Mouse (Mus musculus): ENCODE results near the gene Col28a1. TPM values are rescaled to one million over a fixed set of nuclear protein-coding genes. Genes with fewer than 3 reads are reported as not detected.
A peak's percentile ranks its signal among the peaks of the same experiment; 100 is the strongest.

Col28a1 gene
- polyA plus RNA-seq (2016; fragmentation: Nextera tagmentation; extraction: Ambion mirVana): not detected in 2 replicates

DNA sequence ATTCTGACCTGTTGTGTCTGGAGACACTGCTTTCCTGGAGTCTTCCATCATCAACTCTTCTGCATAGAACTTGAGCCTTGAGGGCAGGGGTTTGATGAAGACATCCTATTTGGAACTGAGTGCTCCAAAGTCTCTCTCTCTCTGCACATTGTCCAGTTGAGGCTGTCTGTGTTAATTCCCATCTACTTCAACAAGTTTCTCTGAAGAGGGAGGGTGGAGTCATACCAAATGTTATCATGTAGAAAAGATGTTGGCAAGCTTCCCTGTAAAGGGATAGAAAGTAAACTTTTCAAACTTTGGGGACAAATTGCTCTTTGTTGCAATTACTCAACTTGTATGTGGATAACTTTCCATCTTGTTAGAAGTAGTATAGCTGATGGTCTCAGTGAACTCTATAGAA, at the start of gene Col28a1:
Gene Col28a1, minus strand, starts transcription at position 101 of the 400 bp plus-strand sequence.
- Histone ChIP-seq H3K27me3 (ENCODE audit: insufficient read depth, poor library complexity, severe bottlenecking) (no peaks in the 10 kb centered on the region), H3K9me3 (no peaks in the 10 kb centered on the region), H3K4me3 (no peak within 1 kb of the TSS), H3K36me3 (no peaks in the 10 kb centered on the region), H3K4me1 (no peaks in the 10 kb centered on the region), H3K27ac (no peak within 1 kb of the TSS)
- no peak for DNase-seq (ENCODE audit: low spot score)

DNA sequence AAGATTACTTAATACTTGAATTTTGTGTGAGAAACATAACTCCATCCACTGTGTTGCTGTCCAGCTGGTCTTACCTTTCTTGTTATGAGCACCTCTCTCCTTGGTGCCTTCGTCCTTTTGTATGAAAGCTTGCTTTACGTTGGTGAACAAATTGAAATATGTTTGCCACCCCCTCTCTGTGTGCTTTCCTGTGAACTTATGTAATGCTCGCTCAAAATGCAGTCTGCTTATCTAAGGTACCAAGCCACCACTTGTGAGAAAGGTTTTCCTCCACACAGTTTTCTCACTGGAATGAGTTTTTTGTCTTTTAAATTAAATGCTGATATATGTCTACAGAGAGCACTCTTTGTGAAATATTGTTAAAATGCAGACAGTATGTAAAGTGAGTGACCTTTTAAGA, 36.2 kb upstream of the Col28a1 start:
- Histone ChIP-seq H3K36me3 (peaks cover 54% of the 10 kb centered on the region), H3K4me1 (no peaks in the 10 kb centered on the region), H3K4me3 (no peak overlapping the region), H3K27me3 (ENCODE audit: insufficient read depth, poor library complexity, severe bottlenecking) (no peaks in the 10 kb centered on the region), H3K27ac (no peak overlapping the region), H3K9me3 (no peaks in the 10 kb centered on the region)
- WGBS: 92% methylated on average over 3 of the region's 3 CpGs
- no peak for DNase-seq (ENCODE audit: low spot score)

DNA sequence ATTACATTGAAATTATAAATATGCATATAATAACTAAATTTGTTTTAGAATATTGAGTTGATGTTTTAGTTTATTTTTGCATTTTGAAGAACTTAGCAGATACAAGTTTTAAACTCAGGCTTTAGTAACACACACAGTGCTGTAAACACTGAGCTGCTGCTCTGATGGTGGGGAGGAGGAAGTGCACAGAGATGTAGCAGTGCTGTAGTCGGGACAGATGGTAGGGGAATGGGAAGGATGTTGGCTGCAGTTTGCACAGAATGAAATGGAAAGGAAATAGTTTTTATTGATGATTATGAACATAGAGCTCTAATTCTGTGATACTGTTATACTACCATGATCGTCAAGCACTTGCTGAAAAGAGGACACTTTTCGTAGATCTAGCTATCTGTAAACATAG, 34.6 kb upstream of the Col28a1 start:
- H3K36me3 ChIP-seq: peaks cover 45% of the 10 kb centered on the region

GRCm38 (mm10) chr6:8210661-8211060, 18.2 kb upstream of the Col28a1 start:
- no peak overlapping the region for H3K27ac ChIP-seq
- H3K36me3 ChIP-seq: peaks cover 14% of the 10 kb centered on the region
- no peak for DNase-seq (ENCODE audit: low spot score)
- peaks cover 8% of the 10 kb centered on the region; the same call in 1 of the 2 replicates for H3K4me1 ChIP-seq
- H3K27me3 ChIP-seq (ENCODE audit: insufficient read depth, poor library complexity, severe bottlenecking): no peaks in the 10 kb centered on the region
- 94% methylated on average over 3 of the region's 3 CpGs for WGBS
- H3K4me3 ChIP-seq: peak overlapping the region; percentile 89
- no peaks in the 10 kb centered on the region for H3K9me3 ChIP-seq

More for the DNA sequence above, 34.6 kb upstream of the Col28a1 start:
- Histone ChIP-seq H3K27ac (no peak overlapping the region), H3K4me1 (no peaks in the 10 kb centered on the region), H3K4me3 (no peak overlapping the region), H3K27me3 (ENCODE audit: insufficient read depth, poor library complexity, severe bottlenecking) (no peaks in the 10 kb centered on the region), H3K9me3 (no peaks in the 10 kb centered on the region)
- DNase-seq (ENCODE audit: low spot score): no peak
- 83% methylated on average over 3 of the region's 3 CpGs for WGBS

- WGBS: 14% methylated on average over 10 of the region's 10 CpGs
- H3K4me3 ChIP-seq: peak overlapping the region; percentile 89
- no peaks in the 10 kb centered on the region for H3K27me3 ChIP-seq (ENCODE audit: insufficient read depth, poor library complexity, severe bottlenecking)
- H3K27ac ChIP-seq: peak overlapping the region; percentile 99
- peaks cover 6% of the 10 kb centered on the region for H3K36me3 ChIP-seq
- peaks cover 8% of the 10 kb centered on the region; the same call in 1 of the 2 replicates for H3K4me1 ChIP-seq
- DNase-seq (ENCODE audit: low spot score): no peak
- H3K9me3 ChIP-seq: no peaks in the 10 kb centered on the region
Measured at GRCm38 (mm10) chr6:8209866-8210186, 17.4 kb upstream of the Col28a1 start.

GRCm38 (mm10) chr6:8209047-8209865, 16.8 kb upstream of the Col28a1 start, which contains the start of gene Mios:
Mios (plus strand) TSS chr6:8209222.
- peak; percentile 96 for DNase-seq (ENCODE audit: low spot score)
- Histone ChIP-seq H3K4me1 (peaks cover 8% of the 10 kb centered on the region; the same call in 1 of the 2 replicates), H3K36me3 (peaks cover 3% of the 10 kb centered on the region; the same call in 1 of the 2 replicates), H3K4me3 (peak within 1 kb of the TSS; percentile 89), H3K9me3 (no peaks in the 10 kb centered on the region), H3K27ac (peak within 1 kb of the TSS; percentile 99), H3K27me3 (ENCODE audit: insufficient read depth, poor library complexity, severe bottlenecking) (no peaks in the 10 kb centered on the region)
- under 1% methylated on average over 90 of the region's 90 CpGs for WGBS

GRCm38 (mm10) chr6:8189917-8190316, 2.5 kb downstream of the Col28a1 start:
- DNase-seq (ENCODE audit: low spot score): no peak
- Histone ChIP-seq H3K9me3 (no peaks in the 10 kb centered on the region), H3K36me3 (no peaks in the 10 kb centered on the region), H3K4me3 (no peak overlapping the region), H3K4me1 (no peaks in the 10 kb centered on the region), H3K27me3 (ENCODE audit: insufficient read depth, poor library complexity, severe bottlenecking) (no peaks in the 10 kb centered on the region), H3K27ac (no peak overlapping the region)
- 55% methylated on average over 3 of the region's 3 CpGs for WGBS

GRCm38 (mm10) chr6:8188599-8189233, 3.7 kb downstream of the Col28a1 start:
- no peak overlapping the region for H3K4me3 ChIP-seq
- no peaks in the 10 kb centered on the region for H3K9me3 ChIP-seq
- H3K36me3 ChIP-seq: no peaks in the 10 kb centered on the region
- H3K27ac ChIP-seq: no peak overlapping the region
- no peaks in the 10 kb centered on the region for H3K27me3 ChIP-seq (ENCODE audit: insufficient read depth, poor library complexity, severe bottlenecking)
- no peaks in the 10 kb centered on the region for H3K4me1 ChIP-seq
- 83% methylated on average over 3 of the region's 3 CpGs for WGBS
- no peak for DNase-seq (ENCODE audit: low spot score)

GRCm38 (mm10) chr6:8178397-8178941, 13.9 kb downstream of the Col28a1 start:
- WGBS: 41% methylated on average over 10 of the region's 10 CpGs
- Histone ChIP-seq H3K36me3 (no peaks in the 10 kb centered on the region), H3K4me1 (0 out of 2 replicates have a peak, but pooled peaks cover 3% of the 10 kb centered on the region), H3K27ac (no peak overlapping the region), H3K27me3 (ENCODE audit: insufficient read depth, poor library complexity, severe bottlenecking) (no peaks in the 10 kb centered on the region), H3K4me3 (no peak overlapping the region), H3K9me3 (no peaks in the 10 kb centered on the region)
- DNase-seq (ENCODE audit: low spot score): no peak

GRCm38 (mm10) chr6:8176116-8176515, 16.3 kb downstream of the Col28a1 start:
- H3K27me3 ChIP-seq (ENCODE audit: insufficient read depth, poor library complexity, severe bottlenecking): no peaks in the 10 kb centered on the region
- WGBS: 91% methylated on average over 2 of the region's 2 CpGs
- H3K27ac ChIP-seq: no peak overlapping the region
- no peak for DNase-seq (ENCODE audit: low spot score)
- no peaks in the 10 kb centered on the region for H3K36me3 ChIP-seq
- H3K4me1 ChIP-seq: 0 out of 2 replicates have a peak, but pooled peaks cover 3% of the 10 kb centered on the region
- H3K9me3 ChIP-seq: no peaks in the 10 kb centered on the region
- H3K4me3 ChIP-seq: no peak overlapping the region

GRCm38 (mm10) chr6:8175346-8175745, 17.1 kb downstream of the Col28a1 start:
- Histone ChIP-seq H3K27me3 (ENCODE audit: insufficient read depth, poor library complexity, severe bottlenecking) (no peaks in the 10 kb centered on the region), H3K4me1 (0 out of 2 replicates have a peak, but pooled peaks cover 3% of the 10 kb centered on the region), H3K27ac (no peak overlapping the region), H3K9me3 (no peaks in the 10 kb centered on the region), H3K4me3 (no peak overlapping the region), H3K36me3 (no peaks in the 10 kb centered on the region)
- no peak for DNase-seq (ENCODE audit: low spot score)
- 89% methylated on average over 7 of the region's 7 CpGs for WGBS

- DNase-seq (ENCODE audit: low spot score): peak; percentile 76
- no peak overlapping the region for H3K4me3 ChIP-seq
- 0 out of 2 replicates have a peak, but pooled peaks cover 1% of the 10 kb centered on the region for H3K4me1 ChIP-seq
- no peaks in the 10 kb centered on the region for H3K9me3 ChIP-seq
- 23% methylated on average over 2 of the region's 2 CpGs for WGBS
- no peaks in the 10 kb centered on the region for H3K27me3 ChIP-seq (ENCODE audit: insufficient read depth, poor library complexity, severe bottlenecking)
- no peak overlapping the region for H3K27ac ChIP-seq
- no peaks in the 10 kb centered on the region for H3K36me3 ChIP-seq
Measured at GRCm38 (mm10) chr6:8174062-8174461, 18.4 kb downstream of the Col28a1 start.

GRCm38 (mm10) chr6:8172101-8172500, 20.3 kb downstream of the Col28a1 start:
- no peaks in the 10 kb centered on the region for H3K27me3 ChIP-seq (ENCODE audit: insufficient read depth, poor library complexity, severe bottlenecking)
- WGBS: 54% methylated on average over 1 of the region's 1 CpGs
- DNase-seq (ENCODE audit: low spot score): no peak
- H3K9me3 ChIP-seq: no peaks in the 10 kb centered on the region
- H3K27ac ChIP-seq: no peak overlapping the region
- H3K4me1 ChIP-seq: no peaks in the 10 kb centered on the region
- no peaks in the 10 kb centered on the region for H3K36me3 ChIP-seq
- no peak overlapping the region for H3K4me3 ChIP-seq

All from heart, embryonic 10.5 days (tissue).